In the genomic region with DNA sequence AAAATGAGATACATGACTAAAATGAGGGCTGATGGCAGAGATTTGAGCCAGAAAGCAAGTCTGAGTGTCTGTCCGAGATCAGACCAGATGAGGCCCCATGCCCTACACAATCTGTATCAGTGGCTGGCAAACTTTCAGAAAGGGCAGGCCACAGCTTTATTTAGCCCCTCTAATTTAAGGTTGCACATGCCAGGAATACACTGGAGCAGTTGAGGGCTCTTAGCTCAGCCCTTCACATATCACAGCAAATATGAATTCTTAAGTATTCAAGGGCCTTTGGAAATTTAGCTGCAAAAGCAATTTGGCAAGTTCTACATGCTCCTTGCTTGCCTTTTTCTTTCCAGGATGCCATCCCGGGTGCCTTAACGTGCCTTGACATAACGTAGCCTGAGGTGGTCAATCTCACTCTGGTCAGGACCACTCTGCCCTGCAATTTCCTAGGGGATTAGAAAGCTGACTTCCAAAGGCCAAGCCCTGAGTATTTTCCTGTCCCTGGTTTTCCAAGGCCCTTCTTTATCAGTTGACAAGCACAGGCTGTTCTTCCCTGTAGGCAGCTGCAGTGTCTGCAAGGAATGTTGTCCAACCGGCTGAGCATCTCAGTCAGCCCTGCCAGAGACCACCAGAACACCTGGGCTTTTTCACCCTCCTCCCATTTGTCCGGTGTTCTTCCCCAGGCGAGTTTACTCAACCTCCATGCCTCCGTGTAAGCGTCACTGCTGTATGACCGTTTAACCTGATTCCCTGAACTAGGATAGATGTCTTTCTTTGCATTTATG, we compare ENCODE assay signal across 16 mouse cellular contexts. TPM values are rescaled to one million over a fixed set of nuclear protein-coding genes. Genes with fewer than 3 reads are reported as not detected.
DNase-seq lines count a peak whose midpoint lies in the region; ATAC-seq and TF ChIP-seq lines count a peak whose summit lies in the region.
"Had no signal": no experiment of that assay in that cellular context is flagged by ENCODE, and none has a peak within 500 bp of the region (broad histone marks: within the 10 kb centered on the region; RNA-seq: fewer than 3 reads in every experiment).

No protein-coding gene starts in this region.

- H3K9me3 ChIP-seq in heart, embryonic 12.5 days (replicated peaks) = no peaks in the 10 kb centered on the region
- no peaks in the 10 kb centered on the region for H3K9me3 ChIP-seq in embryonic facial prominence, embryonic 13.5 days
- H3K9me3 ChIP-seq in midbrain, postnatal 0 days (ENCODE audit: low read length) = no peaks in the 10 kb centered on the region

- ATAC-seq in heart, embryonic 12.5 days (ENCODE audit: insufficient number of reproducible peaks, low FRiP score) = no peak
- no peak for ATAC-seq in embryonic facial prominence, embryonic 13.5 days (ENCODE audit: insufficient number of reproducible peaks, insufficient read depth, low FRiP score, low TSS enrichment, low read depth)
- ATAC-seq in midbrain, postnatal 0 days (ENCODE audit: low FRiP score) = no peak

- WGBS in heart, embryonic 12.5 days = 30% methylated on average over 10 of the region's 10 CpGs
- 48% methylated on average over 10 of the region's 10 CpGs for WGBS in embryonic facial prominence, embryonic 13.5 days
- WGBS in midbrain, postnatal 0 days = 69% methylated on average over 10 of the region's 10 CpGs

- H3K4me1 ChIP-seq in heart, embryonic 12.5 days (replicated peaks) = 0 out of 2 replicates have a peak, but pooled peaks cover 8% of the 10 kb centered on the region
- H3K4me1 ChIP-seq in embryonic facial prominence, embryonic 13.5 days = no peaks in the 10 kb centered on the region
- H3K4me1 ChIP-seq in midbrain, postnatal 0 days (ENCODE audit: insufficient read depth, low read length) = no peaks in the 10 kb centered on the region

- no peaks in the 10 kb centered on the region for H3K36me3 ChIP-seq in heart, embryonic 12.5 days
- H3K36me3 ChIP-seq in embryonic facial prominence, embryonic 13.5 days = no peaks in the 10 kb centered on the region
- H3K36me3 ChIP-seq in midbrain, postnatal 0 days (ENCODE audit: insufficient read depth, low read length) = no peaks in the 10 kb centered on the region

- intact Hi-C loops in heart, postnatal 36 days (cut with DNase I) = no loop called here

- H3K4me2 ChIP-seq in heart, embryonic 12.5 days = no peak overlapping the region
- no peak overlapping the region for H3K4me2 ChIP-seq in embryonic facial prominence, embryonic 13.5 days
- no peak overlapping the region for H3K4me2 ChIP-seq in midbrain, postnatal 0 days (ENCODE audit: low read depth, low read length, poor library complexity, severe bottlenecking)
- H3K4me2 ChIP-seq: liver, embryonic 11.5 days had no signal

- no peak overlapping the region for H3K4me3 ChIP-seq in heart, embryonic 12.5 days
- H3K4me3 ChIP-seq in embryonic facial prominence, embryonic 13.5 days = no peak overlapping the region
- no peak overlapping the region for H3K4me3 ChIP-seq in midbrain, postnatal 0 days (ENCODE audit: low read depth, low read length)
- H3K4me3 ChIP-seq: myocyte had no signal

- H3K27ac ChIP-seq in heart, embryonic 12.5 days (ENCODE audit: poor library complexity, severe bottlenecking) = peak overlapping the region; percentile 80
- H3K27ac ChIP-seq in embryonic facial prominence, embryonic 13.5 days = peak overlapping the region; percentile 48; the same call in 1 of the 2 replicates
- no peak overlapping the region for H3K27ac ChIP-seq in midbrain, postnatal 0 days (ENCODE audit: low read depth, low read length)

- DNase-seq in heart, postnatal 36 days = no peak
- peak; percentile 2 for DNase-seq in hindlimb bud, embryonic 11.5 days (ENCODE audit: extremely low spot score, low read depth, low spot score)
- peak; percentile 14 for DNase-seq in lung, postnatal 14 days
- no peak for DNase-seq in layer of hippocampus, adult 9-10 months (ENCODE audit: low spot score)
- DNase-seq in gastrocnemius, postnatal 25 days = no peak
- DNase-seq in midbrain, postnatal 0 days (ENCODE audit: low spot score) = no peak
- DNase-seq: cerebellum, adult 9-10 months; kidney, postnatal 36 days; right cerebral cortex, postnatal 25 days; thymus, postnatal 4 days had no signal

- TF ChIP-seq CTCF in midbrain, postnatal 0 days (IDR thresholded peaks at IDR 0.05) = no peak

- no peaks in the 10 kb centered on the region for H3K27me3 ChIP-seq in heart, embryonic 12.5 days (replicated peaks)
- H3K27me3 ChIP-seq in embryonic facial prominence, embryonic 13.5 days = no peaks in the 10 kb centered on the region; the same call in 1 of the 2 replicates
- no peaks in the 10 kb centered on the region for H3K27me3 ChIP-seq in midbrain, postnatal 0 days (ENCODE audit: insufficient read depth, low read length)

- H3K9ac ChIP-seq in heart, embryonic 12.5 days = no peak overlapping the region
- H3K9ac ChIP-seq in embryonic facial prominence, embryonic 13.5 days = no peak overlapping the region
- no peak overlapping the region for H3K9ac ChIP-seq in midbrain, postnatal 0 days (replicated peaks; ENCODE audit: low read length, poor library complexity, severe bottlenecking)

RNA-seq across cellular contexts. Expression of a gene that starts 25.8 kb away (rescaled TPM):
- 0.31 and 0.32 TPM in 2 replicates for polyA plus RNA-seq in heart, embryonic 12.5 days (2016; fragmentation: Nextera tagmentation; extraction: Ambion mirVana)
- not detected for total RNA-seq in heart, postnatal 36 days (2021)
- 0.17 TPM in 1 of 2 replicates, not detected in the other for polyA plus RNA-seq in embryonic facial prominence, embryonic 13.5 days (2015; fragmentation: Nextera tagmentation; extraction: Ambion mirVana)
- under 1 TPM; 0.32 to 0.41 TPM for total RNA-seq in gastrocnemius, postnatal 25 days (2021)
- total RNA-seq in midbrain, postnatal 0 days (2014; rRNA removed) = 0.38 TPM in 2 replicates
- polyA plus RNA-seq in midbrain, postnatal 0 days (2015; fragmentation: Nextera tagmentation; extraction: Ambion mirVana) = 0.16 and 0.23 TPM in 2 replicates
- total RNA-seq: heart, postnatal 14 days had no signal
- polyA plus RNA-seq: intestine, embryonic 14.5 days; myocyte had no signal

RNA-seq across cellular contexts. Expression of a gene that starts 49.5 kb away (rescaled TPM):
- polyA plus RNA-seq in heart, embryonic 12.5 days (2016; fragmentation: Nextera tagmentation; extraction: Ambion mirVana) = 29.7 and 30.2 TPM in 2 replicates
- total RNA-seq in heart, postnatal 36 days (2021) = 10 to 100 TPM; 20.4 to 21.4 TPM
- 29.1 and 32.5 TPM in 2 replicates for polyA plus RNA-seq in embryonic facial prominence, embryonic 13.5 days (2015; fragmentation: Nextera tagmentation; extraction: Ambion mirVana)
- total RNA-seq in gastrocnemius, postnatal 25 days (2021) = 10 to 100 TPM; 21.0 to 22.0 TPM
- total RNA-seq in midbrain, postnatal 0 days (2014; rRNA removed) = 20.9 and 22.8 TPM in 2 replicates
- 8.5 and 10.0 TPM in 2 replicates for polyA plus RNA-seq in midbrain, postnatal 0 days (2015; fragmentation: Nextera tagmentation; extraction: Ambion mirVana)

Comparison
In these comparisons a context has a peak if more than half of its experiments do, and no peak if none do; other contexts are left out.
1. DNase-seq: peak in hindlimb bud, embryonic 11.5 days (single experiment) and lung, postnatal 14 days (single experiment); none in heart, postnatal 36 days (0 of 2), layer of hippocampus, adult 9-10 months (single experiment), gastrocnemius, postnatal 25 days (single experiment) and midbrain, postnatal 0 days (single experiment).